Comparison of ENCODE assay signal across 7 mouse cellular contexts in genomic region chr15:10180694-10181093, GRCm38 (mm10).
"Had no signal": no experiment of that assay in that cellular context is flagged by ENCODE, and none has a peak within 500 bp of the region (broad histone marks: within the 10 kb centered on the region; RNA-seq: fewer than 3 reads in every experiment).

No protein-coding gene starts in this region.

- DNase-seq: kidney, adult 18-20 months; kidney, postnatal 10 days; kidney, postnatal 4 days; lung, adult 18-20 months; right cerebral cortex, adult 18-20 months; right cerebral cortex, postnatal 25 days; thymus, postnatal 4 days had no signal
